Mouse (Mus musculus): ENCODE data around the gene Hp.

Hp gene

DNA sequence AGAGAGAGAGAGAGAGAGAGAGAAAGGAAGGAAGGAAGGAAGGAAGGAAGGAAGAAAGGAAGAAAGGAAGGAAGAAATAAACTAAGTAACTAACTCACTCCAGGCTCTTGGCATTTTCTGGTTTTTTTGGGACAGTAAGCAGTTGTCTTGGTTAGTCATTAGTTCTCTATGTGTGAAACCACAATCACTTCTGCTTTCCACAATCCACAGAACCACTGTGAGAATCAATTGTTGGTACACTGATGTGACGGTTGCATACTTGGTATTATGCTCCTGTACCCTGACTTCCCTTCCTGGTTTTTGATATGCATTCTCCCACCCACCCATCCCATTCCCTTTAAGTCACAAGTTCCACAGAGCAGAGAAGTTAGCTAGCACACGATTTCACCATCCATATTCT, 15.1 kb downstream of the Hp start:
- DNase-seq (ENCODE audit: low read depth) = no peak

DNA sequence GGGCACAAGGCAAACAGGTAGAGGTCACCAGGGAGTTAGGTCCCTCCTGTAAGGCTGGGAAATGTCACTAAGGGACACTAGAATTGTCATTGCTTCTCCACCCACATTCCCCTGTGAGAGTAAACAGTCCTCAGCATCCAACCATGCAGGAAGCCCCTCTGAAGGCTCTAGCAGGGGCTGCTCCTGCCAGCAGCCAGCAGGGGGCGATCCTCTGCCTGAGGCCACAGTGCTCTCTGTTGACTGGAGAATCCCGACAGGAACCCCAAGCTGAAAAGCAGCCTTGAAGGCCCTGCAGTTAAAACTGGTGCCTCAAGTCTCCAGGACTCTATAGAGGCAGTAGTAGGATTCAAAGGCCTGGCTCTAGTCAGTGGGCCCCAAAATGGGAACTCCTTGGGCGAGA, 27.3 kb downstream of the Hp start:
- peak; percentile 16 for DNase-seq (ENCODE audit: low read depth)

DNA sequence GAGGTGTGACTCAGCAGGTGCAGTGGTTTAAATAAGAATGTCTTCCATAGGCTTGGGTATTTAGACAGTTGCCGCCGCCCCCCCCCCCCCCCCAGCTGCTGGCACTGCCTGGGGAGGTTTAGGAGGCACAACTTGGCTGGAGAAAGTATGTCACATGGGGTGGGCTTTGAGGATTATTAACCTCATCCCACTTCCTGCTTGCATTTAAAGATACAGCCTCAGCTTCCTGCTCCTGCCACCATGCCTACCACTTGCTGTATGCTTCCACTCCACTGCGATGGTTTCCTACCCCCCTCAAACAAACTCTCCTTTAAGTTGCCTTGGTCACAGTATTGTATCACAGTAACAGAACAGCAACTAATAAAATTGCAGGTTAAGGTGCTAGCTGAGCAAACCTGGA, 34.9 kb downstream of the Hp start:
- DNase-seq (ENCODE audit: low read depth) = no peak

DNA sequence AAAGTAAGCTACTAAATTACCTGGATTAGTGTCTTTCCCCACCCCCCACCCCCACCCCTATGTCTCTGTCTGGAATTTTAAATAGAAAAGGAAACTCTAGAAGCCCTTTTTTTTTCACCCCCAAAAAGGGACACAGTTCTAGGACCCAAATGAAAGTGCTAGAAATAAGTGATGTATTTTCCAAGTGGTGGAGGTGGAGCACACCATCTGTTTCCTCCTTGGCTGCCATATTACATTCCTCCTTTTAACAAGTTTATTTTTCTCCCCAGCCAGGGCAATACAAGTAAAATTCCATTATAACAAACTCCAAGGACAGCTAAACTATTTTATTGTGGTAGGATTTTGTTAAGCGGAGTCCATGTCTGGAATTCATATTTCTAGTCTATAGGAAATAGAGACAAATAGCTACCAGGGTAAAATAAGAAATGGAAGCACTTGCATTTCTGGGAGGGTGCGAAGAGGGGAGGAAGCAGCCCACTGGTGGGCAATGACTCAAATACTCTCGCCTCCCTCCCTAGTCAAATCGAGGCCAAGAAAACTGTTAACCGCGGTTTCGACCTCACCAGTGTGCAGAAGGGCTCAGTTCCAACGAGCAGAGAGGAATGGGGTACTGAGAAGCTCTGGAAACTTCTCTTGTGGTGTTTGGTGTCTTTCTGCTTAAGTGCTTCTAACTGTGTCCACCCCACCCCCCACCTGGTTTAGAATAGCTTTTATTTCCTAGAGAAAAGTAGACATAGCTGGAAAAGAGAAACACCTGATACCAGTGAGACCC, 36.0 kb downstream of the Hp start:
- no peak for DNase-seq (ENCODE audit: low read depth)

DNA sequence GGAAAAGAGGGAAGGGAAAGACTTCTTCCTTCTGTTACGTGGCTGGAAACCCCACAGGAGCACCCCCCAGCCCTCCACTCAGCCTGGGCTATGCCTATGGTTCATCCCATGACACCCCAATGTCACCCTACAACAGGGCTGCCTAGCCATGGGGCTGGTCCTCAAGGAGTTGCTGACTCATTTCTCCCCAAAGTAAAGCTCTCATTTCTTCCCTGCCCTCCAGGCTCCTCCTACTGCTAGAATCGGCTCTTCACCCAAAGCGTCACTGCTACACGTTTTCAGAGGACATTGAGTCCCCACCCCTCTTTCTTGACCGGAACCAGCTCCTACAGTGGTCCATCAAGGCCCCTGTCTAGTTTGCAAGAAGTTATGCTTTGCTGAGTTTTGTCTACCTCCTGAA, 36.8 kb downstream of the Hp start:
- no peak for DNase-seq (ENCODE audit: low read depth)

DNA sequence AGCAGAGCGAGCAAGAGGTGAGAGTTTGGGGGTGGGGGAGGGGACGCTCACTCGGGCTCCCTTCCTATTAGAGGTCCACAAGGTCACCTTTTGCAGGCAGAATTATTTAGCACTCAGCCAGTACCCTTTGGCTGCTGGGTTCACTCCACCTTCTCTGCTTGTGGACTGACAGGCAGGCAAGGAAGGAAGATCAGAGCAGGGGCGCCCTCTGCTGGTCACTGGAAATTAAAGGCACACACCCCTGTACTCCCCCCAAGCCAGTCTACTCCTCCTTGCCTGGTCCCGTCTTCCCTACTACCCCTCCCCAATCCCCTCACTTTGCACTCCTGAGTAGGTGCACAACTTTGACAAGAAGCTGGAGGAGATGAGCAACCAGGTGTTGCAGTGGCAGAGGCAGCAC, 42.3 kb downstream of the Hp start:
- DNase-seq (ENCODE audit: low read depth) = peak; percentile 53

DNA sequence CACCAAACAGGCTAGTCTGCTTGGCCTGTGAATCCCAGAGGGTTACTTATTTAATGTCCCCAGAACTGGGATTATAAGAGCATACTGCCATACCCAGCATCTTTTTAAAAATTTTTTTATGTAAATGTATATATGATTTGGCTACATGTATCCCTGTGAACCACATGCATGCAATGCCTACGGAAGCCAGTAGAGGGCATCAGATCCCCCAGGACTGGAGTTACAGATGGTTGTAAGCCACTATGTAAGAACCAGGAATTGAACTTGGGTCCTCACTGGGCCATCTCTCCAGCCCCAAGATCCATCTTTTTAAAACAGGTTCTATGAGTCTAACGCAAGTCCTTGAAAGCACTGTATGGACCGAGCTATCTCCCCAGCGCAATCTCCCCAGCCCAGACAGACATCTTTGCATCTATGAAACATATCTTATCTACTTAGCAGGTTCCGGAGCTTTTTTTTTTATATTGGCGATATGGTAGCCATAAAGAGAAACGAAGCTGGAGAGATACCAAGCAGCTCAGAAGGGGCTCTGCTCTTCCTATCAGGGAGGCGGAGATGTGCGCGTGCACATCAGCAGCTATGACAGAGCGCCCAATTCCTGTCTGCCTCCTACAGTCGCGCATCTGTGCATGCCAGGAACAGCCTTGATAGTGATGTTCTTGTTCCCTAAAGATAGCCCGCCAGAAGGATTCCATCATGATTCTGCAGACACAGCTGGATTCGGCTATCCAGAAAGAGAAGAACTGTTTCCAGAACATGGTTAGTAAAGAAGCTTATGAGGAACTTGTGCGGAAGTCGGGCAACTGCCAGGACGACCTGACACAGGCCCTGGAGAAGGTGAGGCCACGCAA, 43.6 kb downstream of the Hp start:
- DNase-seq (ENCODE audit: low read depth) = peak; percentile 48

Data from c-Kit-positive CD71-positive TER-119-negative erythroid progenitor cells, embryonic 14.5 days (primary cell).